Mouse (Mus musculus) C2C12 (cell line): ENCODE data around the gene Akap6.

Experiments used
- CEBPB ChIP-seq: IDR thresholded peaks from one replicate; pipeline ENCODE4 v1.6.1; 2011; ENCODE audit warnings: low read depth, mild to moderate bottlenecking, control low read depth, moderate library complexity
- CTCF ChIP-seq: IDR thresholded peaks from one replicate; pipeline ENCODE4 v1.5.1; 2011; ENCODE audit not compliant: control insufficient read depth, insufficient read depth, insufficient read length
- MAX ChIP-seq: IDR thresholded peaks from one replicate; pipeline ENCODE4 v1.6.1; 2011; ENCODE audit warnings: mild to moderate bottlenecking, control low read depth

- TF ChIP-seq CTCF (no peak), CEBPB (no peak), MAX (no peak)
Measured at GRCm38 (mm10) chr12:52934989-52935388, 235.8 kb downstream of the Akap6 start.
